Mouse (Mus musculus): ENCODE measurements at regions not wholly inside any gene's neighbourhood (a gene's known extent, or its start where the extent isn't known, plus 50 kb on each side); places are given as distances from the start of the nearest gene placed in this dataset.
A peak's percentile ranks its signal among the peaks of the same experiment; 100 is the strongest.

- H3K36me3 ChIP-seq (ENCODE audit: control insufficient read depth, insufficient read depth, low read length), result no peaks in the 10 kb centered on the region
- ATAC-seq (replicated peaks; ENCODE audit: low FRiP score, low TSS enrichment, low read depth), result no peak
- DNase-seq (ENCODE audit: low spot score), result peak; percentile 67
- no peaks in the 10 kb centered on the region for H3K27me3 ChIP-seq (replicated peaks; ENCODE audit: control insufficient read depth, insufficient read depth, low read length)
- H3K27ac ChIP-seq (ENCODE audit: low read depth), result no peak overlapping the region
- H3K9me3 ChIP-seq (ENCODE audit: control insufficient read depth, low read length), result no peaks in the 10 kb centered on the region
- H3K4me3 ChIP-seq (ENCODE audit: low read depth, low read length), result peak overlapping the region; percentile 24
- H3K9ac ChIP-seq (ENCODE audit: low read length), result no peak overlapping the region
- peak overlapping the region; percentile 52 for H3K4me2 ChIP-seq (ENCODE audit: low read length)
- WGBS, result 3% methylated on average over 14 of the region's 14 CpGs
- H3K4me1 ChIP-seq (replicated peaks; ENCODE audit: control insufficient read depth, insufficient read depth, low read length), result no peaks in the 10 kb centered on the region
Measured at GRCm38 (mm10) chr11:39794183-39794652, 900.8 kb downstream of the Mat2b start.

GRCm38 (mm10) chr11:39792112-39792511 lies 902.9 kb downstream of the Mat2b start:
- 79% methylated on average over 2 of the region's 2 CpGs for WGBS

More at GRCm38 (mm10) chr11:39792112-39792511, 902.9 kb downstream of the Mat2b start:
- ATAC-seq (replicated peaks; ENCODE audit: low FRiP score, low TSS enrichment, low read depth), result no peak
- no peak overlapping the region for H3K4me2 ChIP-seq (ENCODE audit: low read length)
- H3K27me3 ChIP-seq (replicated peaks; ENCODE audit: control insufficient read depth, insufficient read depth, low read length), result no peaks in the 10 kb centered on the region
- no peaks in the 10 kb centered on the region for H3K36me3 ChIP-seq (ENCODE audit: control insufficient read depth, insufficient read depth, low read length)
- H3K4me3 ChIP-seq (ENCODE audit: low read depth, low read length), result no peak overlapping the region
- DNase-seq (ENCODE audit: low spot score), result no peak
- no peak overlapping the region for H3K27ac ChIP-seq (ENCODE audit: low read depth)
- H3K9ac ChIP-seq (ENCODE audit: low read length), result no peak overlapping the region
- H3K9me3 ChIP-seq (ENCODE audit: control insufficient read depth, low read length), result no peaks in the 10 kb centered on the region
- no peaks in the 10 kb centered on the region for H3K4me1 ChIP-seq (replicated peaks; ENCODE audit: control insufficient read depth, insufficient read depth, low read length)

Data from intestine, embryonic 14.5 days (tissue).